ENCODE assay signal across 8 mouse cellular contexts in genomic region chr6:128798772-128799143, GRCm38 (mm10). TPM values are rescaled to one million over a fixed set of nuclear protein-coding genes. Genes with fewer than 3 reads are reported as not detected.
DNase-seq lines count a peak whose midpoint lies in the region; ATAC-seq and TF ChIP-seq lines count a peak whose summit lies in the region.
"Not testable (repeated sequence)": the region's sequence is repeated elsewhere in the genome, so short reads cannot be mapped to it uniquely, and the experiment has no call there.

No protein-coding gene starts in this region.

- DNase-seq in T-cell, adult 2 months (ENCODE audit: low spot score): peak; percentile 75
- DNase-seq in gastrocnemius, adult 2 months: peak; percentile 76
- DNase-seq in hindbrain, postnatal 0 days (ENCODE audit: low spot score): peak; percentile 84
- peak; percentile 69 to 74 for DNase-seq in left cerebral cortex, adult 18-20 months (ENCODE audit: low spot score in 2 of 2)
- peak; percentile 88 for DNase-seq in lung, postnatal 36 days
- peak; percentile 84 for DNase-seq in retina, embryonic 14.5 days (ENCODE audit: low spot score)
- DNase-seq in thymus, postnatal 36 days: peak; percentile 71 to 72

- TF ChIP-seq POLR2A in cortical plate, adult 2 months (IDR thresholded peaks at IDR 0.05; ENCODE audit: extremely low read depth, insufficient read depth, low read length): not testable (repeated sequence)

- not testable (repeated sequence) for H3K27me3 ChIP-seq in hindbrain, postnatal 0 days (ENCODE audit: insufficient read depth, low read length)

- intact Hi-C loops in gastrocnemius, adult 2 months (cut with DNase I): not testable (repeated sequence)

- peak overlapping the region; percentile 59 for H3K4me2 ChIP-seq in hindbrain, postnatal 0 days (ENCODE audit: low read depth, low read length)

- peak overlapping the region; percentile 42 for H3K4me3 ChIP-seq in cortical plate, adult 2 months (ENCODE audit: insufficient read depth, low read length)
- H3K4me3 ChIP-seq in gastrocnemius, adult 2 months: peak overlapping the region; percentile 88
- H3K4me3 ChIP-seq in hindbrain, postnatal 0 days (ENCODE audit: low read length): peak overlapping the region; percentile 60

- peak overlapping the region; percentile 61 for H3K9ac ChIP-seq in hindbrain, postnatal 0 days (replicated peaks; ENCODE audit: low read length)

- not testable (repeated sequence) for H3K9me3 ChIP-seq in hindbrain, postnatal 0 days (ENCODE audit: low read length)

- peak overlapping the region; percentile 46 for H3K27ac ChIP-seq in cortical plate, adult 2 months (ENCODE audit: insufficient read depth, low read length)
- H3K27ac ChIP-seq in gastrocnemius, adult 2 months: peak overlapping the region; percentile 92
- H3K27ac ChIP-seq in hindbrain, postnatal 0 days: peak overlapping the region; percentile 92

- not testable (repeated sequence) for H3K36me3 ChIP-seq in hindbrain, postnatal 0 days (ENCODE audit: insufficient read depth, low read length)

- ATAC-seq in hindbrain, postnatal 0 days: peak; percentile 31

- TF ChIP-seq CTCF in cortical plate, adult 2 months (IDR thresholded peaks at IDR 0.05; ENCODE audit: extremely low read depth, insufficient read depth, low read length); gastrocnemius, adult 2 months (IDR thresholded peaks at IDR 0.05); hindbrain, postnatal 0 days (IDR thresholded peaks at IDR 0.05; ENCODE audit: low read depth): not testable (repeated sequence)

- H3K4me1 ChIP-seq in cortical plate, adult 2 months (ENCODE audit: control insufficient read depth, insufficient read depth, low read length); hindbrain, postnatal 0 days (ENCODE audit: insufficient read depth, low read length): not testable (repeated sequence)

- WGBS in hindbrain, postnatal 0 days: under 1% methylated on average over 20 of the region's 20 CpGs

RNA-seq across cellular contexts. Expression of gene Klrb1c, which starts 9.7 kb away (rescaled TPM):
- 0.04 and 0.19 TPM in 2 replicates for polyA plus RNA-seq in cortical plate, adult 2 months (2012; rRNA removed)
- total RNA-seq in gastrocnemius, adult 2 months (2021): not detected
- total RNA-seq in hindbrain, postnatal 0 days (2014; rRNA removed): 0.10 TPM in 1 of 2 replicates, not detected in the other
- 0.13 and 0.14 TPM in 2 replicates for polyA plus RNA-seq in hindbrain, postnatal 0 days (2015; fragmentation: Nextera tagmentation; extraction: Ambion mirVana)
- total RNA-seq in left cerebral cortex, adult 18-20 months (2021): not detected

RNA-seq across cellular contexts. Expression of gene Gm44511, which starts 27.4 kb away (rescaled TPM):
- not detected in 2 replicates for polyA plus RNA-seq in cortical plate, adult 2 months (2012; rRNA removed)
- not detected for total RNA-seq in gastrocnemius, adult 2 months (2021)
- not detected in 2 replicates for total RNA-seq in hindbrain, postnatal 0 days (2014; rRNA removed)
- not detected in 2 replicates for polyA plus RNA-seq in hindbrain, postnatal 0 days (2015; fragmentation: Nextera tagmentation; extraction: Ambion mirVana)
- total RNA-seq in left cerebral cortex, adult 18-20 months (2021): not detected

RNA-seq across cellular contexts. Expression of gene Klrb1b, which starts 27.4 kb away (rescaled TPM):
- polyA plus RNA-seq in cortical plate, adult 2 months (2012; rRNA removed): not detected in 2 replicates
- total RNA-seq in gastrocnemius, adult 2 months (2021): not detected
- total RNA-seq in hindbrain, postnatal 0 days (2014; rRNA removed): not detected in 2 replicates
- not detected in 2 replicates for polyA plus RNA-seq in hindbrain, postnatal 0 days (2015; fragmentation: Nextera tagmentation; extraction: Ambion mirVana)
- not detected for total RNA-seq in left cerebral cortex, adult 18-20 months (2021)

Comparison
In these comparisons a context has a peak if more than half of its experiments do, and no peak if none do; other contexts are left out.
1. Peak in every context shown above with its lines: DNase-seq, ATAC-seq, H3K4me3 ChIP-seq and H3K27ac ChIP-seq.